Mouse (Mus musculus) myocyte (in vitro differentiated cells): Measurements from ENCODE around the gene Kctd6. TPM values are rescaled to one million over a fixed set of nuclear protein-coding genes. Genes with fewer than 3 reads are reported as not detected.

Source experiments
- H3K27me3 ChIP-seq: one replicate; pipeline ENCODE4 v1.6.1; 2011; ENCODE audit not compliant: control insufficient read depth, insufficient read depth, insufficient read length
- H3K36me3 ChIP-seq: one replicate; pipeline ENCODE4 v1.6.1; 2011; ENCODE audit not compliant: control insufficient read depth, insufficient read depth
- H3K4me2 ChIP-seq: one replicate; pipeline ENCODE4 v1.6.1; 2011; ENCODE audit warnings: low read depth, control low read depth
- H3K4me3 ChIP-seq: one replicate; pipeline ENCODE4 v1.5.1; 2011; ENCODE audit warnings: mild to moderate bottlenecking, control low read depth, moderate library complexity
- H3K79me2 ChIP-seq: one replicate; pipeline ENCODE4 v1.6.1; 2011; ENCODE audit not compliant: control insufficient read depth, insufficient read depth
- H3ac ChIP-seq: one replicate; pipeline ENCODE4 v1.6.1; 2011; ENCODE audit not compliant: control insufficient read depth, insufficient read length
- CEBPB ChIP-seq: IDR thresholded peaks from 2 replicates; pipeline ENCODE4 v1.6.1; 2011; ENCODE audit warnings: mild to moderate bottlenecking, moderate library complexity; ENCODE audit not compliant: poor library complexity, insufficient read depth, severe bottlenecking
- E2F4 ChIP-seq: IDR thresholded peaks from one replicate; pipeline ENCODE4 v1.6.1; 2011; ENCODE audit warnings: mild to moderate bottlenecking, control low read depth, moderate library complexity; ENCODE audit not compliant: insufficient read depth
- MAX ChIP-seq: IDR thresholded peaks from one replicate; pipeline ENCODE4 v1.6.1; 2011; ENCODE audit warnings: low read depth, mild to moderate bottlenecking, control low read depth
- MYOD1 ChIP-seq, 3 experiments: IDR thresholded peaks; one replicate each; pipeline ENCODE4 v1.6.1; 2011; ENCODE audit warnings: control low read depth in 2 of 3, low read depth in 2 of 3, mild to moderate bottlenecking in 2 of 3, moderate library complexity in 1 of 3; ENCODE audit not compliant: insufficient read length in 2 of 3, control insufficient read depth in 1 of 3
- MYOG ChIP-seq, 3 experiments: IDR thresholded peaks; one replicate each; pipeline ENCODE4 v1.6.1; 2011; ENCODE audit warnings: control low read depth in 2 of 3, low read depth in 2 of 3, mild to moderate bottlenecking in 2 of 3; ENCODE audit not compliant: insufficient read length in 2 of 3, control insufficient read depth in 1 of 3, insufficient read depth in 1 of 3
- POLR2A ChIP-seq: IDR thresholded peaks from one replicate; pipeline ENCODE4 v1.6.1; 2011; ENCODE audit warnings: low read depth, mild to moderate bottlenecking, control low read depth, moderate library complexity; ENCODE audit not compliant: insufficient read length
- POLR2AphosphoS2 ChIP-seq: IDR thresholded peaks from one replicate; pipeline ENCODE4 v1.6.1; 2011; ENCODE audit warnings: low read depth, control low read depth; ENCODE audit not compliant: insufficient read length
- REST ChIP-seq: IDR thresholded peaks from one replicate; pipeline ENCODE4 v1.6.1; 2011; ENCODE audit warnings: mild to moderate bottlenecking, control low read depth, moderate library complexity; ENCODE audit not compliant: insufficient read depth, insufficient read length
- SRF ChIP-seq: IDR thresholded peaks from one replicate; pipeline ENCODE4 v1.6.1; 2011; ENCODE audit warnings: low read depth; ENCODE audit not compliant: control insufficient read depth, insufficient read length
- TCF12 ChIP-seq: IDR thresholded peaks from one replicate; pipeline ENCODE4 v1.6.1; 2011; ENCODE audit warnings: mild to moderate bottlenecking, control low read depth; ENCODE audit not compliant: poor library complexity, insufficient read depth, severe bottlenecking
- TCF3 ChIP-seq: IDR thresholded peaks from one replicate; pipeline ENCODE4 v1.6.1; 2011; ENCODE audit warnings: low read depth, control low read depth; ENCODE audit not compliant: insufficient read length
- USF1 ChIP-seq: IDR thresholded peaks from one replicate; pipeline ENCODE4 v1.6.1; 2011; ENCODE audit warnings: low read depth, mild to moderate bottlenecking, control low read depth, moderate library complexity
- polyA plus RNA-seq: library from polyadenylated mRNA; unstranded; fragments of >200 nt; fragmentation: generic; extraction: Trizol; gene quantifications from one replicate; pipeline ENCODE4 v1.2.1, GENCODE M21; 2012; ENCODE audit warnings: missing spikeins

The Kctd6 gene
- polyA plus RNA-seq, 1 experiment = 6.3 TPM

- TF ChIP-seq REST (no peak), POLR2AphosphoS2 (no peak), MYOD1 (IDR thresholded peaks at IDR 0.05; ENCODE audit: control insufficient read depth in 1 of 3, insufficient read length in 2 of 3, low read depth in 2 of 3) (no peak), MYOG (IDR thresholded peaks at IDR 0.05; ENCODE audit: control insufficient read depth in 1 of 3, insufficient read depth in 1 of 3, insufficient read length in 2 of 3, low read depth in 2 of 3) (no peak), CEBPB (no peak), USF1 (no peak), SRF (no peak), POLR2A (no peak), TCF3 (no peak), E2F4 (no peak), TCF12 (no peak), MAX (no peak)
- no peaks in the 10 kb centered on the region for H3K36me3 ChIP-seq
- H3K4me2 ChIP-seq = no peak overlapping the region
- no peak overlapping the region for H3K4me3 ChIP-seq
- no peak overlapping the region for H3ac ChIP-seq
- H3K79me2 ChIP-seq = no peaks in the 10 kb centered on the region
- no peaks in the 10 kb centered on the region for H3K27me3 ChIP-seq
Measured at GRCm38 (mm10) chr14:8180371-8181035, 33.4 kb upstream of the Kctd6 start.

DNA sequence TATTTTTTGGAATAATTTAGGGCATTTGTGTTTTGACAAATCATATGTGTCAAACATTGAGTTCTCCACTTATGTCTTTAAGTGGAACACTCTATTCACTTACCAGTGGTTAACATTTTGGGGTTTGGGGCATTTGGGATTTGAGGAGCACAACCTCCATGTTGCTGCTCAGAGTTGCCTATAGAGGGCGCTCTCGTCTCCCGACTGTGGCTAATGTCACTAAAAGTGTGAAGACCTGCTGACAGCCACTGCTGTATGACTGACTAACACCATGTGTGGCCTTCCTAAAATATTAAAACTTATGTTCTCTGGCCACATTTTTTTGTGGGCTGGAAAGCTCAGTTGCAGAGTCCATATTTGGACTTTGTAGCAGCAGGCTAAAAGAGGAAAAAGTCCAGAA, 30.6 kb upstream of the Kctd6 start:
- TF ChIP-seq TCF12 (no peak), SRF (no peak), MYOG (IDR thresholded peaks at IDR 0.05; ENCODE audit: control insufficient read depth in 1 of 3, insufficient read depth in 1 of 3, insufficient read length in 2 of 3, low read depth in 2 of 3) (no peak)
- no peaks in the 10 kb centered on the region for H3K79me2 ChIP-seq
- no peak overlapping the region for H3K4me2 ChIP-seq
- no peaks in the 10 kb centered on the region for H3K36me3 ChIP-seq
- no peak overlapping the region for H3K4me3 ChIP-seq
- no peaks in the 10 kb centered on the region for H3K27me3 ChIP-seq
- no peak overlapping the region for H3ac ChIP-seq

GRCm38 (mm10) chr14:8186278-8187045, 27.5 kb upstream of the Kctd6 start:
- no peak for TF ChIP-seq MYOD1 (IDR thresholded peaks at IDR 0.05; ENCODE audit: control insufficient read depth in 1 of 3, insufficient read length in 2 of 3, low read depth in 2 of 3)
- H3K79me2 ChIP-seq = no peaks in the 10 kb centered on the region
- no peaks in the 10 kb centered on the region for H3K27me3 ChIP-seq
- no peak overlapping the region for H3K4me3 ChIP-seq
- H3K36me3 ChIP-seq = no peaks in the 10 kb centered on the region
- H3K4me2 ChIP-seq = no peak overlapping the region
- H3ac ChIP-seq = no peak overlapping the region

DNA sequence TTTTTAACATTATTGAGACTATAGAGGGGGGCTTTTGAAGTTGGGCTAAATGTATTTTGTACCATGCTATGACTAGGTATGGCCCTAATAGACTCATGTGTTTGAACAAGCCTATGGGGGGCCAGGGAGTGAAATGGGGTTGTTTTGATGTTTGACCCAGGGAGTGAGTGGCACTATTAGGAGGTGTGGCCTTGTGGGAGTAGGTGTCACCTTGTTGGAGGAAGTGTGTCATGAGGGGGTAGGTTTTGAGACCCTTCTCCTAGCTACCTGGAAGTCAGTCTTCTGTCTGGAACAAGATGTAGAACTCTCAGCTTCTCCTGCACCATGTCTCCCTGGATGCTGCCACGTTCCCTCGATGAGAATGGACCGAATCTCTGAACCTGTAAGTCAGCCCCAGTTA, 23.4 kb upstream of the Kctd6 start:
- H3K36me3 ChIP-seq = no peaks in the 10 kb centered on the region
- no peak overlapping the region for H3K4me2 ChIP-seq
- H3K4me3 ChIP-seq = no peak overlapping the region
- no peaks in the 10 kb centered on the region for H3K79me2 ChIP-seq
- TF ChIP-seq E2F4 (no peak), SRF (no peak), USF1 (no peak), MAX (no peak), MYOG (IDR thresholded peaks at IDR 0.05; ENCODE audit: control insufficient read depth in 1 of 3, insufficient read depth in 1 of 3, insufficient read length in 2 of 3, low read depth in 2 of 3) (no peak), TCF12 (no peak), REST (no peak)
- peaks cover 5% of the 10 kb centered on the region for H3K27me3 ChIP-seq
- no peak overlapping the region for H3ac ChIP-seq

- no peak for TF ChIP-seq USF1
- TF ChIP-seq REST = no peak
- no peak for TF ChIP-seq SRF
- no peak for TF ChIP-seq TCF12
- TF ChIP-seq POLR2A = no peak
- no peak for TF ChIP-seq MAX
- TF ChIP-seq CEBPB = no peak
- TF ChIP-seq TCF3 = no peak
- Histone ChIP-seq H3ac (no peak overlapping the region), H3K4me3 (no peak overlapping the region), H3K4me2 (no peak overlapping the region), H3K36me3 (no peaks in the 10 kb centered on the region), H3K79me2 (no peaks in the 10 kb centered on the region), H3K27me3 (peaks cover 5% of the 10 kb centered on the region)
Measured at GRCm38 (mm10) chr14:8191331-8191965, 22.5 kb upstream of the Kctd6 start.
